Mouse (Mus musculus) megakaryocyte, embryonic 14.5 days (primary cell): ENCODE data around the gene Gm20388.

Source experiments
- FLI1 ChIP-seq: IDR thresholded peaks from 2 replicates; pipeline ENCODE4 v1.6.1; 2012; ENCODE audit warnings: low read length, inconsistent platforms, mixed read lengths
- GATA1 ChIP-seq: IDR thresholded peaks from 3 replicates; pipeline ENCODE4 v1.6.1; 2012; ENCODE audit warnings: mixed read lengths, low read length, inconsistent platforms, borderline replicate concordance

- TF ChIP-seq GATA1, result no peak
- TF ChIP-seq FLI1, result no peak
These were observed 549.7 kb downstream of the Gm20388 start for GRCm38 (mm10) chr8:120460375-120460774.
